Mouse (Mus musculus): Measurements from ENCODE around the gene Slx. TPM values are rescaled to one million over a fixed set of nuclear protein-coding genes. Genes with fewer than 3 reads are reported as not detected.
"Not testable (repeated sequence)": the region's sequence is repeated elsewhere in the genome, so short reads cannot be mapped to it uniquely, and the experiment has no call there.

The Slx gene
- polyA plus RNA-seq (2014; fragmentation: Nextera tagmentation; extraction: Ambion mirVana): not detected in 2 replicates

- ATAC-seq (replicated peaks; ENCODE audit: low FRiP score); H3K9me3 ChIP-seq (ENCODE audit: control insufficient read depth, low read length); H3K9ac ChIP-seq (ENCODE audit: low read depth, low read length); H3K4me3 ChIP-seq (ENCODE audit: low read depth, low read length); H3K27me3 ChIP-seq (replicated peaks; ENCODE audit: control insufficient read depth, insufficient read depth, low read length); H3K36me3 ChIP-seq (ENCODE audit: control insufficient read depth, insufficient read depth, low read length); H3K27ac ChIP-seq (ENCODE audit: low read depth, low read length); H3K4me1 ChIP-seq (replicated peaks; ENCODE audit: control insufficient read depth, insufficient read depth, low read length); DNase-seq (ENCODE audit: low spot score); H3K4me2 ChIP-seq: not testable (repeated sequence)
- WGBS: 61% methylated on average over 3 of the region's 3 CpGs
Measured at GRCm38 (mm10) chrX:26545465-26545864, at the start of gene Slx. Gene Slx (minus strand): TSS chrX:26545565.

Small RNA genes within 50 kb of the gene (microRNA-seq; reads per million reads assigned to microRNA genes)
- gene Gm27341 (ENCODE audit: borderline number of aligned reads): not detected

Other genes with a start within 250 kb of the Slx start
- not detected in 2 replicates for gene Gm2030, start 235.5 kb downstream of the Slx start, polyA plus RNA-seq (2014; fragmentation: Nextera tagmentation; extraction: Ambion mirVana)
- gene Gm14525, start 157.1 kb upstream of the Slx start, polyA plus RNA-seq (2014; fragmentation: Nextera tagmentation; extraction: Ambion mirVana): not detected in 2 replicates

All from liver, embryonic 11.5 days (tissue).